Mouse (Mus musculus) liver, postnatal 0 days (tissue): ENCODE measurements at regions not wholly inside any gene's neighbourhood (a gene's known extent, or its start where the extent isn't known, plus 50 kb on each side); places are given as distances from the start of the nearest gene placed in this dataset.
A peak's percentile ranks its signal among the peaks of the same experiment; 100 is the strongest.

Experiments
- ATAC-seq: fragments of 200-750 bp; cut with Nextera tagmentation; 2 replicates; pipeline ENCODE4 v1.8.0; 2017; ENCODE audit warnings: mild to moderate bottlenecking, moderate library complexity
- DNase-seq: peaks from one replicate; pipeline ENCODE4 v3.0.0-alpha.2; 2016
- H3K27ac ChIP-seq: fragments of 300-500 bp; sonication (generic); 2 replicates; pipeline ENCODE4 v1.5.1; 2014; ENCODE audit warnings: antibody characterized with exemption, moderate library complexity, mild to moderate bottlenecking, low read depth
- H3K27me3 ChIP-seq: fragments of 300-500 bp; sonication (generic); 2 replicates; pipeline ENCODE4 v1.6.1; 2014; ENCODE audit warnings: low read length, control low read depth, mixed read lengths; ENCODE audit not compliant: insufficient read depth
- H3K36me3 ChIP-seq: fragments of 300-500 bp; sonication (generic); replicated peaks from 2 replicates; pipeline ENCODE4 v1.6.1; 2014; ENCODE audit warnings: mild to moderate bottlenecking, control low read depth, low read length, moderate library complexity, mixed read lengths; ENCODE audit not compliant: insufficient read depth
- H3K4me1 ChIP-seq: fragments of 300-500 bp; sonication (generic); 2 replicates; pipeline ENCODE4 v1.6.1; 2014; ENCODE audit warnings: antibody characterized with exemption, mild to moderate bottlenecking, control low read depth; ENCODE audit not compliant: insufficient read depth
- H3K4me2 ChIP-seq: fragments of 300-500 bp; sonication (generic); 2 replicates; pipeline ENCODE4 v1.6.1; 2014; ENCODE audit warnings: low read depth, mild to moderate bottlenecking, low read length, moderate library complexity, mixed read lengths
- H3K4me3 ChIP-seq: fragments of 300-500 bp; sonication (generic); 2 replicates; pipeline ENCODE4 v1.5.1; 2014; ENCODE audit warnings: low read depth, low read length
- H3K9ac ChIP-seq: fragments of 300-500 bp; sonication (generic); replicated peaks from 2 replicates; pipeline ENCODE4 v1.6.1; 2014; ENCODE audit warnings: mild to moderate bottlenecking, moderate library complexity
- H3K9me3 ChIP-seq: fragments of 300-500 bp; sonication (generic); 2 replicates; pipeline ENCODE4 v1.6.1; 2016; ENCODE audit warnings: mild to moderate bottlenecking, control low read depth, low read length, mixed read lengths
- CTCF ChIP-seq: sonication (generic); IDR thresholded peaks from 2 replicates; pipeline ENCODE4 v1.5.1; 2016; ENCODE audit warnings: antibody characterized with exemption, low read depth
- EP300 ChIP-seq: IDR thresholded peaks from 2 replicates; pipeline ENCODE4 v1.6.1; 2016; ENCODE audit warnings: antibody characterized with exemption, low read depth, mild to moderate bottlenecking
- whole genome bisulfite sequencing: fragments of 180-500 bp; shearing (Covaris S2); extraction: QIAGEN DNeasy Blood & Tissue Kit; methylation state at CpG from one replicate; pipeline ENCODE4 v1.1.7; 2014; ENCODE audit not compliant: insufficient replicate concordance; 5-methylcytosine and 5-hydroxymethylcytosine counted together

DNA sequence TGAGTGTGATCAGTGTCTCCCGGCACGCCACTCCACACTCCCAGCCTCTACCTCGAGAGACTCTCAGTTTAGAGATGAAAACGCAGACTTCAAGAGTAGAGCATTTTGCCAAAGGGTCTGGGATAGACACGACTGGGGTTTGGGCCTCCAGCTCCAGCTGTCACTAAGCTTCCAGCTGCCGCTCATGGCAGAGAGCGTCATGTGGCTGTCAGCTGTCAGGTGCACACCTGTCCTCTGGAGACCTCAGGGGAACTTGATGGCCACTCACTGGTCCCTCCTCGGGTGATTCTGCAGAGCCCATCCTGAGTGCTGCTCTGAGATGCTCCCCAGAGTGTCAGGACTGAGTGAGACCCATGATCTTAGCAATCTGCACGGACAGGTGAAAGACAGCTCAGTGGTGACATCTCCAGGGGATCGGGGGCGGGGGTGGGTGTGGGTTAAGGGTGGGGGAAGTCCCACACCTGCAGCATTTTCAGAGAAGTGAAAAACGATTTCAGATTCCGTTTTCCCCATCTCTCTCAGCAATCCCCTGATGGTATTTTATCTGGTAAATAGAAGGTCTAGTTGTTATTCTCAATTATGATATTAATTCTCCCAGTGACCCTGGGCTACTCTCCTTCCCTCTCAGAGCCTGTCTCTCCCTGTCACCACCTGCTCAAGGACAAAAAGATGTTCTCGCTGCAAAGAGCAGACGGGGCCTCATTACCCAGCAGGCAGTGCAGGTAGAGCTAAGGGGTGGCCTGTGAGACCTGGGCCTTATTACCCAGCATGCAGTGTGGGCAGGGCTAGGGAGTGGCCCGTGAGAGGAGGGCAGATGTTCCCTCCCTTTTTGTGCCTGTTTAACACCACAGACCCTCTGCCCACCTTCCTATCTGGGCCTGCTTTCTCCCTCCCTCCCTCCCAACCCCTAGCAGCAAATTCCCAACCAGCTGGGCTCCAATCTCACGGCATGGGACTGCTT lies 65.2 kb upstream of the Unc5a start:
- Histone ChIP-seq H3K4me1 (no peaks in the 10 kb centered on the region), H3K36me3 (no peaks in the 10 kb centered on the region), H3K4me2 (no peak overlapping the region), H3K9ac (no peak overlapping the region), H3K27me3 (0 out of 2 replicates have a peak, but pooled peaks cover 8% of the 10 kb centered on the region), H3K4me3 (no peak overlapping the region), H3K27ac (no peak overlapping the region), H3K9me3 (no peaks in the 10 kb centered on the region)
- TF ChIP-seq EP300: no peak
- no peak for TF ChIP-seq CTCF
- 52% methylated on average over 17 of the region's 17 CpGs for WGBS
- ATAC-seq (no peak), DNase-seq (no peak)

DNA sequence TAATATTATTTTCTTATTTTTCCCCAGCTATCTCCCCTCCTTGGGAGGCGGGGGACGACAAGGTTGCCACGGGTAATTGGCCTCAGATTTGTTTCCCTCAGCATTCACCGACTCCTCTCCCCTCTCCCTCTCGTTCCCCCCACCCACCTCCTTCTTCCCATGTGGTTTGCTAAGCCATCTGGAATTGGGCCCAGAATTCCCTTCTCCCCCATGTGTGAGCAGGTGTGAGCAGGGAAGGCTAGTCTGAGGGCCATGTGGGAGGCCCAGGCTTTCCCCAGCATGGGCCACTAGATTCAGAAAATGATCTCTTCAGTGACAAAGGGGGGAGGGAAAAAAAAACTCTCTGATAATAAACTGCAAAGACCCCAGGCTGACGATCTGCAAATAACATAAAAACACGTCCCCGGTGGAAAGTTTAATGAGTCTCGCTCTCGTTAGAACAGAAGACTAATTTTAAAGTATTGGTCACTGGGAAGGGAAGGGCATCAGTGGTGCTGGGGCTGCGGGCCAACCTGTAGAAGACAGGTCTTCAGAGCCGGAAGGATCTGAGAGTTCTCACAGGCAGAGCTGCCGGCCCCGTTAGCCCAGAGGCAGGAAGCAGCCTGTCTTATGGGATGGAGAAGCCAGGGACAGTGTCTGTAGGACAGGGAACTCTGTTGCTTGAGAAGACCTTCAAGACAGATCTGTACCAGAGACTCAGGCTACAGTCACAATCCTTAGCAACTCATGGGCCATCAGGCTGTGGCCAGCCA lies 64.3 kb upstream of the Unc5a start:
- H3K4me1 ChIP-seq: no peaks in the 10 kb centered on the region
- no peak for TF ChIP-seq CTCF
- TF ChIP-seq EP300: no peak
- no peak overlapping the region for H3K27ac ChIP-seq
- no peak for ATAC-seq
- 59% methylated on average over 14 of the region's 14 CpGs for WGBS
- H3K36me3 ChIP-seq: no peaks in the 10 kb centered on the region
- 0 out of 2 replicates have a peak, but pooled peaks cover 8% of the 10 kb centered on the region for H3K27me3 ChIP-seq
- no peak overlapping the region for H3K9ac ChIP-seq
- H3K9me3 ChIP-seq: no peaks in the 10 kb centered on the region
- DNase-seq: no peak
- H3K4me2 ChIP-seq: no peak overlapping the region
- H3K4me3 ChIP-seq: no peak overlapping the region

DNA sequence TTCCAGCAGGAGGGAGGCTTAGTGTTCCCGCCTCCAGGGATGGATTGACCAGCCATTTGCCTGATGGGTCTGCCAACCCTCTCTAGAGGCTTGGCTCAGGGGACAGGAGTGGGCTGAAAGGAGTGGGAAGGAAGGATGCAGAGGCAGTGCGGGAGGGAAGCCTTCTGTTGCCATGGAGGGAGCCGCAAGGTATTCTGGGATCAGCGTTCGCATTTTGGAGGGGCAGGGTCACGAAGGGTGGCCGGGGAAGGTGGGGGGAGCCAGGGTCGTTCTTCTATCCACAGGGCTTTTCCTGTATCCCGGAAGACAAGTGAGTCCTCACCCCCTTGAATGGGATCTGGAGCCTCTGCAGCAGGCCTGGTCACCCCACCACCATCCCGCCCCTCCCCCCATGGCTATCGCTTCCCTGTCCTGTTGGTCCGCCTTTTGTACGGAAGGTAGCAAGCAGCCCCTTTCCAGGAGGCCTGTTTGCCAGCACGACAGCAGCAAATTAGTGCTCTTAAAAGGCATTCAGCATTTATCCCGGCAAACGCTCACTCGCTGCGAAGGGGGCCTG lies 61.8 kb upstream of the Unc5a start:
- DNase-seq: no peak
- H3K9ac ChIP-seq: no peak overlapping the region
- no peak for TF ChIP-seq CTCF
- no peak for TF ChIP-seq EP300
- H3K4me1 ChIP-seq: no peaks in the 10 kb centered on the region
- H3K36me3 ChIP-seq: no peaks in the 10 kb centered on the region
- no peaks in the 10 kb centered on the region for H3K9me3 ChIP-seq
- no peak for ATAC-seq
- H3K4me2 ChIP-seq: no peak overlapping the region
- H3K4me3 ChIP-seq: no peak overlapping the region
- 20% methylated on average over 17 of the region's 18 CpGs for WGBS
- no peak overlapping the region for H3K27ac ChIP-seq
- 0 out of 2 replicates have a peak, but pooled peaks cover 8% of the 10 kb centered on the region for H3K27me3 ChIP-seq

DNA sequence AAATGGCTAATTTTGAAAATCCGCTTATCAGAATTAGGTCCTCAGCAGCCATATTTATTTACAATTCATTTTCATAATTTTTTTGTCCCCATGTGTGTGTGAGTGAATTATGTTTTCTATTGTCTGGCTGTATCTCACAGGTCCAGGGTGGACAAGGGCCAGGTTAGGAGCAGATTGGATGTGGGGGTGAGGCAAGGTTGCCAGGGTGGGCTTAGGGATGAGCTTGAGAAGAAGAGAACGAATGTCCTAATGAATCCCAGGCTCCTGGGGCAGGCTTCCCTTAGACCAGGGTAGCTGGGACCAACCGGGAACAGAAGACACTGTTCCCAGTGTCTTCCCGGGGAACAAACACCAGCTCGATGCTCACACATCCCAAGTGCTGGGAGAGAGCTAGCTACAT lies 61.2 kb upstream of the Unc5a start:
- Histone ChIP-seq H3K9me3 (no peaks in the 10 kb centered on the region), H3K9ac (no peak overlapping the region), H3K4me2 (no peak overlapping the region), H3K27me3 (0 out of 2 replicates have a peak, but pooled peaks cover 8% of the 10 kb centered on the region), H3K27ac (no peak overlapping the region), H3K4me1 (no peaks in the 10 kb centered on the region), H3K4me3 (no peak overlapping the region), H3K36me3 (no peaks in the 10 kb centered on the region)
- 48% methylated on average over 5 of the region's 5 CpGs for WGBS
- DNase-seq (no peak), ATAC-seq (no peak)
- TF ChIP-seq CTCF (no peak), EP300 (no peak)

DNA sequence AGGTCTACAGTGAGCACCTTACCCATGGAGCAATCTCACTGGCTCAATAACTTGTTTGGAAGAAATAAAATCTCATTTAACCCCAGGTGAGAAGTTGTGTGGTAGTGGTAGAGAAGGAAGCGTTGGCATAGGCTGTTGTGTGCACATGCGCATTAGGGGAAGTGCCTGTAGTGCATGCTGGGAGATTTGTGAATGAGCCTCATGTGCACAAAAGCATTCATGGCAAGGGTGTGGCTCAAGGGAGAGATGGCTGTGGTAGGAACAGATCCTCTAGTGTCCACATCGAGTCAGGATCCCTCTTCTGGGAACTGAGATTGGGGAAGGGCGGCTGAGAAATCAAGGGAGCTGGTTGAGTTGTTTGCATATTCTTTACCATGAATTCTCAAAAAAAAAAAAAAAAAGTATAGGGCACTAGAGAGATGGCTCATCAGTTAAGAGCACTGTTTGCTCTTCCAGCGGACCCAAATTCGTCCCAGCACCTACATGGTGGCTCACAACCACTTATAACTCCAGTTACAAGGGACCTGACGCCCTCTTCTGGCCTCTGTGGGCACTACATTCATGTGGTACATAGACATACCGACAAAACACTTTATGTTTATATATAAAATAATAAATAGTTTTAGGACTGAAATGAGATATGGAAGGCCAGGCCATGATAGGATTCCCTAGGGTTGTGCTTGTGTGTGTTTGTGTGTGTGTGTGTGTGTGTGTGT lies 59.4 kb upstream of the Unc5a start:
- H3K9me3 ChIP-seq: no peaks in the 10 kb centered on the region
- 0 out of 2 replicates have a peak, but pooled peaks cover 8% of the 10 kb centered on the region for H3K27me3 ChIP-seq
- ATAC-seq: no peak
- H3K9ac ChIP-seq: no peak overlapping the region
- 69% methylated on average over 8 of the region's 8 CpGs for WGBS
- no peak overlapping the region for H3K27ac ChIP-seq
- TF ChIP-seq CTCF (peak; percentile 35), EP300 (no peak)
- no peak for DNase-seq
- H3K36me3 ChIP-seq: no peaks in the 10 kb centered on the region
- H3K4me1 ChIP-seq: no peaks in the 10 kb centered on the region
- H3K4me2 ChIP-seq: no peak overlapping the region
- H3K4me3 ChIP-seq: no peak overlapping the region
